Mouse (Mus musculus): ENCODE measurements at regions not wholly inside any gene's neighbourhood (a gene's known extent, or its start where the extent isn't known, plus 50 kb on each side); places are given as distances from the start of the nearest gene placed in this dataset.
A peak's percentile ranks its signal among the peaks of the same experiment; 100 is the strongest.
"Not testable (repeated sequence)": the region's sequence is repeated elsewhere in the genome, so short reads cannot be mapped to it uniquely, and the experiment has no call there.

DNA sequence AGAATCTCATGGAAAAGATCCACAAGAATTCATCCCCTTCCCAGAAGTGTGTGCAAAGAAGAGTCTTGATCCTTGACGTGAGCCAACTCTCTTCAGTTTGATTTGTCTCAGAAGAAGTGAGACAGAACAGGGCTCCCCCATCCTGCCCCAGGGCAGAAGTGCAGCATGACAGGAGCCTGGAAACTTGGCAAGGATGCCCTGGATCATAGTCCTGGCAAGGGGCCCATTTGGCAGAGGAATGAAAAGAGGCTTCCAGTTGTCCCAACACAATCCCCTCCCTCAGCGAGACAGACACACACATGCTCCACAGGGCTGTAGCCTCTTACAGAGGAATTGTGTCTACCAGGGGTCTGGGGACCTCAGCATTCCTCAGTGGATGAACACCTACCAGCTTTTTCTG is 102.7 kb downstream of the Ptpn20 start:
- H3K4me1 ChIP-seq: peaks cover 32% of the 10 kb centered on the region
- H3K9ac ChIP-seq: no peak overlapping the region
- no peak overlapping the region for H3K4me2 ChIP-seq
- peak; percentile 78; the same call in 1 of the 2 replicates for ATAC-seq (ENCODE audit: borderline replicate concordance, extremely low read depth, low FRiP score, low TSS enrichment)
- H3K27me3 ChIP-seq: no peaks in the 10 kb centered on the region
- 22% methylated on average over 2 of the region's 2 CpGs for WGBS
- 0 out of 2 replicates have a peak overlapping the region, but pooled peaks have one; percentile 24 for H3K27ac ChIP-seq
- no peak overlapping the region for H3K4me3 ChIP-seq
- H3K9me3 ChIP-seq: no peaks in the 10 kb centered on the region
- H3K36me3 ChIP-seq: no peaks in the 10 kb centered on the region

DNA sequence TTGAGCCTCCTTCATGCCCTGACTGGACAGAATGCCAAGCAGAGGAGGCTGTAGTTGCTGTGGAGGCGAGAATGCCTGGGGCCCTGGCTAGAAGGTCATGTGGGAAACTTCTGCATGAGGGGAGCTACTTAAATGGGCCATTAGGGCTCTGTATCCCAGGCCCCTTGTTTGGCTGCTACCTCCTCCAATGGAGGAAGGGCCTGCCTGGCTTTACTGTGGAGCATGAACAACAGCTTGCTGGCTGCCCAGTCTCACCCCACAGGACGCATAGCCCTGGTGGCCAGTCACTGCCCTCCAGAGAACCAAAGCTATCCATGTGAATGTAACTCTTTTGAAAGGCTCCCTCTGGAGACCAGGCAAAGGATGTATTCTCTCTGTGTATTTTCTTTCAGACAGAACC is 105.2 kb downstream of the Ptpn20 start:
- no peaks in the 10 kb centered on the region for H3K36me3 ChIP-seq
- 77% methylated on average over 2 of the region's 2 CpGs for WGBS
- no peak overlapping the region for H3K4me2 ChIP-seq
- no peak for ATAC-seq (ENCODE audit: borderline replicate concordance, extremely low read depth, low FRiP score, low TSS enrichment)
- H3K27ac ChIP-seq: no peak overlapping the region
- H3K4me3 ChIP-seq: no peak overlapping the region
- H3K4me1 ChIP-seq: peaks cover 13% of the 10 kb centered on the region; the same call in 1 of the 2 replicates
- no peaks in the 10 kb centered on the region for H3K9me3 ChIP-seq
- H3K27me3 ChIP-seq: no peaks in the 10 kb centered on the region
- no peak overlapping the region for H3K9ac ChIP-seq

DNA sequence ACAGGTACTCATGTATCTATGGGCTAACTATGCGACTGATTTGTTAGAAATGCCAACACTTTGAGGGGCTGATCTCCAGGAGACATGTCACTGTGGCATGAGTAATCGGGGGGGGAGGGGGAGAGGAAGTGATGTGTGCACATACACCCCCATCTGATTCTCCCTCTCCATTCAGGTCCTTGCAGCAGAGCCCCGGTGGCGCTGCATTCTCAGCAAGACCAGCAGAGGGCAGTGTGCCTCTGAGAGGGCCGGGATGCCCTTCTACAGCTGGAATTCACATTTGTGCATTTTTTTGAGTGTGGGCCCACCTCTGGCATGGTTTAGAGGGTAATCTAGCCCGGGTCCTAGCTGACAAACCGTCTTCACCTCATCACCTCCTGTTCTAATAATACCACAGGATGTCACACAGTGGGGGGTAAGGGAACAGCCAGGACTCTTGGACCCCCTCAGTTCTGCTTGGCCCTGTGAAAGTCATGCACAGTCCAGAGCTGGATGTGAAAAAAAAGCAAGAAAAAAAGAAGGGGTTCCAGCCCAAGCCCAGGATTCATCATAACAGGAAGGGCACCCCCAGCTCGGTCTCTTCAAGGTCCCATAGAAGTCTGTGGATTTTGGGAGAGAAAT is 106.5 kb downstream of the Ptpn20 start:
- Histone ChIP-seq H3K4me3 (no peak overlapping the region), H3K4me2 (no peak overlapping the region), H3K9ac (no peak overlapping the region), H3K27ac (no peak overlapping the region), H3K36me3 (no peaks in the 10 kb centered on the region), H3K27me3 (no peaks in the 10 kb centered on the region), H3K9me3 (no peaks in the 10 kb centered on the region), H3K4me1 (peaks cover 12% of the 10 kb centered on the region; the same call in 1 of the 2 replicates)
- 15% methylated on average over 8 of the region's 8 CpGs for WGBS
- peak; percentile 21 for ATAC-seq (ENCODE audit: borderline replicate concordance, extremely low read depth, low FRiP score, low TSS enrichment)

DNA sequence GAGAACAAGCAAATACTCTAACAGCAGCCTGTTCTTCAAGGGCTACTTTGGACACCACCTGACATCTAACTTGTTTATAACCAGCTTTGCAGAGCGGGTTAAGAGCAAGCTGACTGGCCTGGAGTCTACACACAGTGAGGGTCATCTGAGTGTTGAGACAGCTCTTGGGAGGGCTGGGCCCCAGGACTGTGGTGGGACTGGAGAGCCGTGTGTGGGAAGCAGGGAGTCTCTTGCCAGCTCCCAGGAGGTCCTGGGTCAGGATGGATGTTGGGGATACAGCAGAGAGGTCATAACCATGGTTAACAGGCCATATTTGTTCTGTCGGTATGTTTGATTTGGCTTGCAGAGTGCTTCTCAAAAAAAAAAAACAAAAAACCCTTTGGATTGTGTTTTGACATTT is 107.8 kb downstream of the Ptpn20 start:
- WGBS: 46% methylated on average over 3 of the region's 3 CpGs
- H3K4me3 ChIP-seq: no peak overlapping the region

DNA sequence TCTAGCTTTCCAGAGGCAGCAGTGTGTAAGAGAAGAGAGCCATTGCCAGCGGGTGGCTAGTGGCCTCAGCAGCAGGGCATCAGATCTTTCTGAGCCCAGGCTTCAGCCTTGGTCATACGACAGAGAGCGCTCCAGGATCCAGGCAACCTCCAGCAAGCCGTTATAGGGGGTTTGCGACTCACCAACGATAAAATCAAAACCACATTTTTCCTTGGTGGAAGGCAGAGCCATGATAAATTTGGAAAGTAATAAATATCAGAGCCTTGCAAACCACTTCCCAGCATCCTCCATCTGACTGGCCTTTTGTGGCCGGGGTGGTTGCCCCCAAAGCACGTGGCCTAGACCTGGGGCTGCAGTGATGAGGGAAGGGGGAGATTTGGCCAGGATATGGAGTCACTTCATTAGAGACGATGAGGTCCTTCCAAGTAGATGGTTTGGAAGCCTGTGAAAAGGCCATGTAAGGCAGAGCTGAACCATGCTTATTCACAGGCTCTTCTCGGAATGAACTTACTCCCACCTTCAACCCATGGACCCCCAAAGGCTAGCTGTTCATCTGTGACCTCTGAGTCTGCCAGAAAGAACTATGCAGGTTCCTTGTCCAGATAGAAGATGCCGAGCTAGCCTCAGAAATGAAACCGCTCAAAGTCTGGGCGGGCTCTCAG is 110.9 kb downstream of the Ptpn20 start:
- Histone ChIP-seq H3K27me3 (no peaks in the 10 kb centered on the region), H3K9me3 (no peaks in the 10 kb centered on the region), H3K27ac (no peak overlapping the region), H3K4me2 (no peak overlapping the region), H3K4me1 (no peaks in the 10 kb centered on the region), H3K9ac (no peak overlapping the region), H3K36me3 (no peaks in the 10 kb centered on the region), H3K4me3 (no peak overlapping the region)
- no peak for ATAC-seq (ENCODE audit: borderline replicate concordance, extremely low read depth, low FRiP score, low TSS enrichment)
- WGBS: 79% methylated on average over 13 of the region's 13 CpGs

More for the DNA sequence above, 107.8 kb downstream of the Ptpn20 start:
- Histone ChIP-seq H3K27me3 (no peaks in the 10 kb centered on the region), H3K27ac (no peak overlapping the region), H3K4me2 (no peak overlapping the region), H3K9me3 (no peaks in the 10 kb centered on the region), H3K9ac (no peak overlapping the region), H3K4me1 (peaks cover 5% of the 10 kb centered on the region; the same call in 1 of the 2 replicates), H3K36me3 (no peaks in the 10 kb centered on the region)
- no peak for ATAC-seq (ENCODE audit: borderline replicate concordance, extremely low read depth, low FRiP score, low TSS enrichment)

DNA sequence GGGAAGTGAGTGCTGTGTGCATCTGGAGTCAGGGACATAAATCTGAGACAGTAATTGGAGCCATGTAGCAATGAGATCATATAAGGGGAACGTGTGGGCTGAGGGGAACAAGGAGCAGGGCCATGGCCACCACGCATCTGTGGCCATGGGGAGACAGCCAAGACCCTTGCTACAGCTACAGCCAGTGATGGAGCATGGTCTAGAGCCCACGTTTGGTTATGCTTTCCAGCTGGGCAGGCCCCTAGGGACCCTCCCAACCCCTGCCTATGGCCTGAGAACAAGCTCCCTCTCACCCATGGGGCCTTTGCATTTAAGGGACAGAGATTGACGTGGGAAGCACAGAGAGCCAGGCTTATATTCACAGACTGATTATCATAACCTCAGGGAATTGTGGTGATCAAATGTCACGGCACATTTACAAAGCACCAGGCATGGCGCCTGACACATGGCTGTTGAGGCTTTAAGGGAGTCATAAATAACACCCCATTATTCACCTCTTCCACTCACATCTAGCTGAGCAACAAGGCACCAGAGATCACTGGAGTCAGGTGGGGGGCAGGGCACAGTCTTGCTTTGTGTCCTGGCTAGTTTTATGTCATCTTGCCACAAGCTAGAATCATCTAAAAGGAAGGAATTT is 118.8 kb downstream of the Ptpn20 start:
- WGBS: 55% methylated on average over 6 of the region's 6 CpGs
- Histone ChIP-seq H3K4me2 (no peak overlapping the region), H3K27me3 (no peaks in the 10 kb centered on the region), H3K4me1 (no peaks in the 10 kb centered on the region), H3K36me3 (no peaks in the 10 kb centered on the region), H3K4me3 (no peak overlapping the region), H3K9ac (no peak overlapping the region), H3K9me3 (no peaks in the 10 kb centered on the region), H3K27ac (no peak overlapping the region)
- ATAC-seq (ENCODE audit: borderline replicate concordance, extremely low read depth, low FRiP score, low TSS enrichment): no peak

DNA sequence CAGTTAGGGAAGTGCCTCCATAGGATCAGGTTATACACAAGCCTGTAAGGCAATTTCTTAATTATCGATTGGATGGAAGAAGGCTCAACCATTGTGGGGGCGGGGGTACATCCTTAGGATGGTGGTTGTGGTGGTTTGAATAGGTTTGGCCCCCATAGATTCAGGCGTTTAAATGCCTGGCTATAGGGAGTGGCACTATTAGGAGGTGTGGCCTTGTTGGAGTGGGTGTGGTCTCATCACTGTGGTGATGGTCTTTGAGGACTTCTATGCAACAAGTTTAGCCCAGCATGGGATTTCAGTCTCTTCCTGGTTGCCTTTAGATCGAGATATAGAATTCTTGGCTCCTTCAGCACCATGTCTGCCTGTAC is 119.3 kb downstream of the Ptpn20 start:
- no peaks in the 10 kb centered on the region for H3K36me3 ChIP-seq
- ATAC-seq (ENCODE audit: borderline replicate concordance, extremely low read depth, low FRiP score, low TSS enrichment): no peak
- no peak overlapping the region for H3K4me3 ChIP-seq
- H3K27ac ChIP-seq: no peak overlapping the region
- no peaks in the 10 kb centered on the region for H3K27me3 ChIP-seq
- H3K4me2 ChIP-seq: no peak overlapping the region
- no peak overlapping the region for H3K9ac ChIP-seq
- WGBS: 82% methylated on average over 4 of the region's 4 CpGs
- no peaks in the 10 kb centered on the region for H3K9me3 ChIP-seq
- H3K4me1 ChIP-seq: no peaks in the 10 kb centered on the region

DNA sequence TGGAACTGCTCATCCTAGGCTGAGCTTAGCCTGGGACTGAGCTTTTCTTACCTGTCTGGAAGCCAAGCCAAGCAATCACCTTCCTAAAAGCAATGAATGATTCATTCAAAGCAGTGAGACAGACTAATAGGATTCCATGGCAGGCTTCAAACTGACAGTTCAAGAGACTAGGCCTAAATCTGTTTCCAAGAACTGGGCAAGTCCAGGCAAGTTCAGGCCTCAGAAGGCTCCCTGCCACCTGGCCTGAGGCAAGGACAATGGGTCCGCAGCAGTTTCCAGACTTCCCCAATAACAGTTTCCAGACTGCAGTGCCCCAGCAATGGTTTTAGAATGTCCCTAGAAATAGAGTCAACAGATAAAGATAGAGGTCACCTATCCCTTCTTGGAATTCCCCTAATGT is 123.5 kb downstream of the Ptpn20 start:
- no peak overlapping the region for H3K9ac ChIP-seq
- H3K4me2 ChIP-seq: no peak overlapping the region
- H3K27ac ChIP-seq: no peak overlapping the region
- no peaks in the 10 kb centered on the region for H3K27me3 ChIP-seq
- H3K36me3 ChIP-seq: no peaks in the 10 kb centered on the region
- no peak for ATAC-seq (ENCODE audit: borderline replicate concordance, extremely low read depth, low FRiP score, low TSS enrichment)
- H3K9me3 ChIP-seq: no peaks in the 10 kb centered on the region
- 95% methylated on average over 1 of the region's 1 CpGs for WGBS
- no peaks in the 10 kb centered on the region for H3K4me1 ChIP-seq
- H3K4me3 ChIP-seq: no peak overlapping the region

DNA sequence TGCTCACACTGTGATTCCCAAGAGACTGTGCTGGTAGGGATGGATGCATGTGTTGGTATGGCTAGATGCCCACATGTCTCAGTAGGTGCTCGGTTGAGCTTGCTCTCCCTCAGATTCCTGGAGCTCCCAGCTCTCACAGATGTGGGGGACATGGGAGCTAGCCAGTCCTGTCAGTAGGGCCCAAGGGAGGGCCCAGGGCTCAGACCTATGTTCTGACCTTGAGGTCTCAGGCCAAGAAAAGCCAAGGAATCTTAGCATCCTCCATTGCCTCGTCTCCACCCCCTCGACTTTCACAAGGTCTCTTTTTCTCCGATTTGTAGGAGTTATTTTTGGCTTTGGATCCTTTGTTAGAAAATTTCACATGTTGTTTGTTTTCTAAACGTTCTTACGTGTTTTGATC is 130.6 kb downstream of the Ptpn20 start:
- no peak for ATAC-seq (ENCODE audit: borderline replicate concordance, extremely low read depth, low FRiP score, low TSS enrichment)
- no peaks in the 10 kb centered on the region for H3K9me3 ChIP-seq
- H3K4me3 ChIP-seq: no peak overlapping the region
- H3K9ac ChIP-seq: no peak overlapping the region
- no peaks in the 10 kb centered on the region for H3K4me1 ChIP-seq
- no peak overlapping the region for H3K27ac ChIP-seq
- 77% methylated on average over 6 of the region's 6 CpGs for WGBS
- no peaks in the 10 kb centered on the region for H3K27me3 ChIP-seq
- H3K36me3 ChIP-seq: no peaks in the 10 kb centered on the region
- H3K4me2 ChIP-seq: no peak overlapping the region

DNA sequence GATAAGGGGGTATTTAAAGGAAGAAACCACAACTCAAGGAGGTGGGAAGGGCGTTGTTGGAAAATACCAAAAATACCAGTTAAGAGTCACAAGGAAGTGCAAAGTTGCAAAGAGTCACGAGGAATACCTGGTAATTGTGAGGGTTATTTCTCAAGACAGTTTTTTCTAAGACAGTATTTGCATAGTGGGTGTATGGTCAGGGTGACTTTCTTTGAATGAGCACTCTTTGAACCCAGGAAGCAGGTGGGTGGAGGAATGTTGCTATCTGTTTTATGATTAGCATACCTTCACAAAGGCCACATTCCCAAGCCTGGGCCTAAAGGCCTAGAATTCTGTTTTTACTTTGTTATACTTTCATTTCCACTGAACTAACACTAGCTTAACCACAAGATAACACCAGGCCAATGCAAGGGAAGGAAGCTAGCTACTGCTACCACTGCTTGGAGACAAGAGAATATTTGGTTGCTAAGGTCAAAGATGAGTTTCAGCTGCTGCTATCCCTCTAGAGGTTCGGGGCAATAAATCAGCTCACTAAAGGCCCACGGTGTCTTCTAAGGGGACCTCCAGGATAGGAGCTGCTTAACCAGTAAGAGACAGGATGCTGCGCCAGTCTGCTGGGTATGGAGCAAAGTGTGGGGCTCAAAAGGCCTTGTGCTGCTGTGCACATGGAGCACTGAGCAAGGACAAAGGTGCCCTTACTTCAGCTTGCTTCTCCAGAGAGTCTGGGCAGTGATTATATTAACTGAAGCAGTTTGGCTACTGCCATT is 133.6 kb downstream of the Ptpn20 start:
- H3K4me2 ChIP-seq; ATAC-seq (ENCODE audit: borderline replicate concordance, extremely low read depth, low FRiP score, low TSS enrichment); H3K9ac ChIP-seq; H3K27ac ChIP-seq; H3K27me3 ChIP-seq; H3K9me3 ChIP-seq; H3K4me1 ChIP-seq; H3K36me3 ChIP-seq; H3K4me3 ChIP-seq: not testable (repeated sequence)
- 64% methylated on average over 5 of the region's 5 CpGs for WGBS

DNA sequence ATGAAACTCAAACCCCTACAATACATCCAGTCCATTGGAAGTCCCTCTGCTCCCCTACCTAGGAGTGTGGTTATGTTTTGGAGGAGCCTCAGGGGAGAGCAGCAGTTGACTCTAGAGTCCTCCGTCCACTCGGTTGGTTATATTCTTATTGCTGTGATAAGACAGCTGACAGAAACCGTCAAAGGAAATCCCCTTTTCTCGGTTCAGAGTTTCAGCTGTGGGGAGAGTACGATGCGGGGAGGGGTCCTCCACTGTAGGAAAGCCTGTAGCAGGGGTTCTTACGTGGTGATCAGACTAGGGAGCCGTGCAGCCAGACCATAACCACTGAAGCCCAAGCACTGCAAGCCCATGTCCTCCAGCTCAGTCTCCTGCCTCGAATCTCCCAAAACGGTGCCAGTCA is 137.5 kb downstream of the Ptpn20 start:
- ATAC-seq (ENCODE audit: borderline replicate concordance, extremely low read depth, low FRiP score, low TSS enrichment): no peak
- no peak overlapping the region for H3K27ac ChIP-seq
- no peaks in the 10 kb centered on the region for H3K4me1 ChIP-seq
- 87% methylated on average over 10 of the region's 10 CpGs for WGBS
- no peak overlapping the region for H3K9ac ChIP-seq
- no peak overlapping the region for H3K4me3 ChIP-seq
- H3K9me3 ChIP-seq: no peaks in the 10 kb centered on the region
- H3K4me2 ChIP-seq: no peak overlapping the region
- H3K27me3 ChIP-seq: no peaks in the 10 kb centered on the region
- H3K36me3 ChIP-seq: no peaks in the 10 kb centered on the region
